Mouse (Mus musculus): Measurements from ENCODE around the gene Tpm4. TPM values are rescaled to one million over a fixed set of nuclear protein-coding genes. Genes with fewer than 3 reads are reported as not detected.

Tpm4 gene
- polyA plus RNA-seq, 1 experiment from 2014 or later = 797 TPM

DNA sequence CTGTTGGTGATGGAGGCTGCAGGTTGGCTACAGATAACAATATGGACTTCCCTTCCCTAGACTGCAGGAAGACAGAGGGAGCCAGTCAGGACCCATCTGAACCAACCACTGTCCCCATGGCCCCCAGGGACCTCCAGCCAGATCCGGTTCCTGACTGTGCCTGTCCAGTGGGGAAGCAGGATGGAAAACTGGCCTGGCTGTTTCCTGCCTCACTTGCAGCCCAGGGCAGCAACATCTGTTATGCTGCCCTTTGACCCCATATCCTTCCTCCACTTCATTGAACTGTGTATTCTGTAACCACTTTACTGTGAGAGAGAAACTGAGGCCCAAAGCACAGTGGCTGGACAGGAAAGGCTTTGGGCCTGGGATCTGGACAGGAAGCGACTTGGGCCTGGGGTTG, 3.5 kb upstream of the Tpm4 start:
- 41% methylated on average over 2 of the region's 2 CpGs for WGBS
- Histone ChIP-seq H3K4me1 (peaks cover 29% of the 10 kb centered on the region), H3K27me3 (replicated peaks; ENCODE audit: low read depth, poor library complexity, severe bottlenecking) (no peaks in the 10 kb centered on the region), H3K27ac (replicated peaks) (peak overlapping the region; percentile 46), H3K9me3 (no peaks in the 10 kb centered on the region), H3K36me3 (replicated peaks) (no peaks in the 10 kb centered on the region), H3K4me3 (no peak overlapping the region)
- DNase-seq (ENCODE audit: low spot score) = peak; percentile 59

GRCm38 (mm10) chr8:72131901-72132300, 2.9 kb upstream of the Tpm4 start:
- 86% methylated on average over 2 of the region's 2 CpGs for WGBS
- Histone ChIP-seq H3K4me1 (peaks cover 32% of the 10 kb centered on the region), H3K36me3 (replicated peaks) (no peaks in the 10 kb centered on the region), H3K27me3 (replicated peaks; ENCODE audit: low read depth, poor library complexity, severe bottlenecking) (no peaks in the 10 kb centered on the region), H3K4me3 (no peak overlapping the region), H3K9me3 (no peaks in the 10 kb centered on the region), H3K27ac (replicated peaks) (peak overlapping the region; percentile 46)
- DNase-seq (ENCODE audit: low spot score) = no peak

- no peak for DNase-seq (ENCODE audit: low spot score)
- Histone ChIP-seq H3K4me1 (peaks cover 37% of the 10 kb centered on the region), H3K27me3 (replicated peaks; ENCODE audit: low read depth, poor library complexity, severe bottlenecking) (no peaks in the 10 kb centered on the region), H3K9me3 (no peaks in the 10 kb centered on the region), H3K36me3 (replicated peaks) (peaks cover under 1% of the 10 kb centered on the region; the same call in 1 of the 2 replicates), H3K4me3 (no peak overlapping the region), H3K27ac (replicated peaks) (no peak overlapping the region)
- WGBS = 90% methylated on average over 1 of the region's 1 CpGs
These were observed 2.4 kb upstream of the Tpm4 start for GRCm38 (mm10) chr8:72132417-72132816.

GRCm38 (mm10) chr8:72132891-72133290, 1.9 kb upstream of the Tpm4 start:
- H3K9me3 ChIP-seq = no peaks in the 10 kb centered on the region
- 81% methylated on average over 1 of the region's 1 CpGs for WGBS
- H3K4me1 ChIP-seq = peaks cover 41% of the 10 kb centered on the region
- no peak overlapping the region; the same call in 1 of the 2 replicates for H3K27ac ChIP-seq (replicated peaks)
- DNase-seq (ENCODE audit: low spot score) = no peak
- H3K4me3 ChIP-seq = no peak overlapping the region
- peaks cover 5% of the 10 kb centered on the region for H3K36me3 ChIP-seq (replicated peaks)
- no peaks in the 10 kb centered on the region for H3K27me3 ChIP-seq (replicated peaks; ENCODE audit: low read depth, poor library complexity, severe bottlenecking)

DNA sequence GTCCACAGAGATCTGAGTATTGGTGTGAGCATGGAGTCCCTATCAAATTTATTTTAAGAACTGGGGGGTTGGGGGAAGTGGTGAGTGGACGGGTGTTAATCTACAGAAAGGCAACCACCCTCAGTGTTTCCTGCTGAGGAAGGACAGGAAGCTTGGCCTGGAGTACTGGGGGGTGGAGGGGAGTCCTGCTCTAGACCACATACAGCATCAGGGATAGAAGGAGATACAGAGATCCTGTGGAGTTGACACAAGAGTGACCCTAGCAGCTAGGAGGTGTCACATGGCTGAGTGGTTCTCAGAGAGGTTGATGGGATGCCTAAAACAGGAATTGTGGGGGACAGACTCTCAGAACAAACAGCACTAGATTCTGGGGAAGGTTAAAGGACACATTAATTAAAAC, 1.3 kb upstream of the Tpm4 start:
- no peak overlapping the region for H3K4me3 ChIP-seq
- H3K9me3 ChIP-seq = no peaks in the 10 kb centered on the region
- H3K4me1 ChIP-seq = peaks cover 48% of the 10 kb centered on the region
- H3K27ac ChIP-seq (replicated peaks) = no peak overlapping the region
- DNase-seq (ENCODE audit: low spot score) = no peak
- no peaks in the 10 kb centered on the region for H3K27me3 ChIP-seq (replicated peaks; ENCODE audit: low read depth, poor library complexity, severe bottlenecking)
- WGBS = 50% methylated on average over 1 of the region's 1 CpGs
- H3K36me3 ChIP-seq (replicated peaks) = peaks cover 11% of the 10 kb centered on the region

DNA sequence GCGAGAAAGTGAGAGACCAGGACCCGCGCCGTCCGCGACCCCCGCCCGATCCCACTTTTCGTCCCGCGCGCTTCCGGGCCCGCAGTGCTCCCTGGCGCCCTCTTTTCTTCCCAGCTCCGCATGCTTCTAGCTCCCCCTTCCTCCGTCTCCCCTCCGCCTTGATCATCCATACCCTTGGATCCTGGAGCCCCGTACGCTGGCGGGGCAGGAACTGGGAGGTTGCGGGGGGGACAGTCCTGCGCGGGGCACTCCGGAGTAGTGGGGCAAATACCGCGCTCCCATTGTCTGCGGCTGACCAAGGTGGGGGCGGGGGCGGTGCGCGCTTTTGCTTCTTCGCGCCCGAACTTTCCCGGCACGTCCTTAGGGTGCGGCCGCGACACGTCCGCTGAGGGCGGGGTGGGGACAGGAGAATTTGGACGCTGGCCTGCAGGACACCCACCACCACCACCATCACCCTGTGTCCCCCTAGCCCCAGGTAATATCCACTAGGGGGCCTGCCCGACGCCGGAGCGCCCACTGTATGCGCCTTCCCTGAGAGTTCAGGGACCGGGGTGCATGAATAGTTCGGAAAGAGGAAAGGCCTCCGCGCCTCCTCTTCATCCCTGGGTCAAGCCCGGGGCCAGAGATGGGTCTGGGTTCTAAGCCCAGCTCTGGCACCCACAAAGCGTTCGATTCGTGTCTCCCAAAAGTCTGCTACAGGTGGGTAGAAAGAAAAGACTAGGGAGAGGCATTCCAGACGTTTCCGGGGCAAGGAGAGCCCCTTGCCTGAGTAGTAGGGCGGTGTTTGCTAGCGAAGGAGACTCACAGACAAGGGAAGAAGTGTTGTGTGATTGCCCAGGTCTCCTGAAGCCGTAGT, 899 bp downstream of the Tpm4 start:
- Histone ChIP-seq H3K4me1 (peaks cover 48% of the 10 kb centered on the region), H3K4me3 (peak overlapping the region; percentile 92), H3K27me3 (replicated peaks; ENCODE audit: low read depth, poor library complexity, severe bottlenecking) (no peaks in the 10 kb centered on the region), H3K9me3 (no peaks in the 10 kb centered on the region), H3K36me3 (replicated peaks) (peaks cover 33% of the 10 kb centered on the region), H3K27ac (replicated peaks) (peak overlapping the region; percentile 100)
- peak; percentile 83 for DNase-seq (ENCODE audit: low spot score)
- WGBS = under 1% methylated on average over 62 of the region's 62 CpGs

DNA sequence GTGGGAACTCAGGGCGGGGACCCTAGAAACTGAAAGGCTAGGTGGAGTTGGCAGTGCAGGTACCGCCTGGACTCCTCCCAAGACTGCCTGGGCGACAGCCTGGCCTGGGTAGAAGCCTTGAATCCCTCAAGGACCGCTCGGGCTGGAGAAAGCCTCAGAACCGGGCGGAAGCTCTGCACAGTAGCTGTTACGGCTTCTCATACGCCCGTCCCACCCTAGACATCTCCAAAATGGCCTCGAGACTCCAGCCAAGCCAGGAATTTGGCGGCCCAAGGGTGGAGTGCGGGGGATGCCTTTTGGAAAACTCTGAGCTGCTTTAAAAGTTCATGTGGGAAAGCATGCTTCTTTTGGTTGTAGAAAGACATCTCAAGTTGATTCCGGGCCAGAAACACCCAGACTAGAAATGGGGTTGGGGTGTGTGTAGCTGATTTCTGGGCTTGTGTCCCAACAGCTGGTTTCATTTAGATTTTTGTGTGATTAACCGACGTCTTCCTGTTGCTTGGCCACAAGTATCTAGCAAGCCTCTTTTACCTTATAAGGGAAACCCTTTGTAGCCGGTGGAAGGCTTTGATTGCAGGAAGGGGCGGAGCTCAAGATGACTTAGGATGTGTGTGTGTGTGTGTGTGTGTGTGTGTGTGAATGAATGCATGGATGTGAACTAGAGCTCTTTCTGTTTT, 1.7 kb downstream of the Tpm4 start:
- H3K4me3 ChIP-seq = peak overlapping the region; percentile 92
- WGBS = 1% methylated on average over 18 of the region's 18 CpGs
- peak overlapping the region; percentile 100 for H3K27ac ChIP-seq (replicated peaks)
- no peaks in the 10 kb centered on the region for H3K9me3 ChIP-seq
- peaks cover 41% of the 10 kb centered on the region for H3K36me3 ChIP-seq (replicated peaks)
- DNase-seq (ENCODE audit: low spot score) = peak; percentile 80
- no peaks in the 10 kb centered on the region for H3K27me3 ChIP-seq (replicated peaks; ENCODE audit: low read depth, poor library complexity, severe bottlenecking)
- H3K4me1 ChIP-seq = peaks cover 41% of the 10 kb centered on the region

DNA sequence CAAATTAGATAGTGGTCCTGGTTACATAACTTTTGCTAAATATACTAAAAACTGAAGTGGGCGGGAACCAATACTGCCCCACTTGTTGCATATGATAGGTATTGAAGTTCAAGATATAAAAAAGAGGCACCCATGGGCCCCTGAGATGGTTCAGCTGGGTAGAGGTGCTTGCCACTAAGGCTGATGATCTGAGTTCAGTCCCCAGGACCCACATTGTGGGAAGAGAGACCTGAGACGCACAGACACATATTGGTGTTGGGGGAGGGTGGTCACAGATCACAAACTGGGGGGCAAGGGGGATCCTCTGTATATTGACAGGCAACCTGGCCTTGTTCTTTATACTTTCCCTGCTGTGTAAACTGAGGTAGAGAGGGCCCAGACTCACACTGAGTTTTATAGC, 2.7 kb downstream of the Tpm4 start:
- Histone ChIP-seq H3K4me1 (peaks cover 35% of the 10 kb centered on the region), H3K36me3 (replicated peaks) (peaks cover 51% of the 10 kb centered on the region), H3K27me3 (replicated peaks; ENCODE audit: low read depth, poor library complexity, severe bottlenecking) (no peaks in the 10 kb centered on the region), H3K4me3 (peak overlapping the region; percentile 92), H3K27ac (replicated peaks) (peak overlapping the region; percentile 100), H3K9me3 (no peaks in the 10 kb centered on the region)
- no peak for DNase-seq (ENCODE audit: low spot score)
- 88% methylated on average over 2 of the region's 2 CpGs for WGBS

GRCm38 (mm10) chr8:72138456-72138855, 3.7 kb downstream of the Tpm4 start:
- H3K4me1 ChIP-seq = peaks cover 28% of the 10 kb centered on the region
- no peaks in the 10 kb centered on the region for H3K27me3 ChIP-seq (replicated peaks; ENCODE audit: low read depth, poor library complexity, severe bottlenecking)
- DNase-seq (ENCODE audit: low spot score) = no peak
- H3K27ac ChIP-seq (replicated peaks) = no peak overlapping the region
- peaks cover 61% of the 10 kb centered on the region for H3K36me3 ChIP-seq (replicated peaks)
- no peaks in the 10 kb centered on the region for H3K9me3 ChIP-seq
- no peak overlapping the region for H3K4me3 ChIP-seq
- WGBS = 96% methylated on average over 5 of the region's 5 CpGs

DNA sequence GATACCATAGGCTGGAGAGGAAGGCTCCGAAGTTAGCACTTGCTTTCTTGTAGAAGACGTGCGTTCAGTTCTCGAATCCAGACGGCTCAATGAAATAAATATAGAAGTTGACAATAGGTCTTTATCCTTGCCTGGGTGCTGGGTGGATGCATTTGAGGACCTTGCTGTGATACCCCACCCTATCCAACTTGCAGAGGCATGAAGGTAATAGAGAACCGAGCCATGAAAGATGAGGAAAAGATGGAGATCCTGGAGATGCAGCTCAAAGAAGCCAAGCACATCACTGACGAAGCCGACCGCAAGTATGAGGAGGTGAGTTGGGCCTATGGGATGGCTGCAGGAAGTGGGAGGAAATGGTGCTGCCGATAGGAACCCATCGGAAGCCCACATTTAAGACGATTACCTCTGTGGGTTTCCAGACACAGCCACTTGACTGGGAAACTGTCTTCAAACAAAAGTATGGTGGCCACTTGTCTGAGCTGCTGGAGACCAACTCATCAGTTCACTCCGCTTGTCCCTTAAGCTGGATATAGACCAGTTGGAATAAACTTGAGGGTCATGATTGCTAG, 8.6 kb downstream of the Tpm4 start:
- no peaks in the 10 kb centered on the region for H3K9me3 ChIP-seq
- peaks cover 100% of the 10 kb centered on the region for H3K36me3 ChIP-seq (replicated peaks)
- H3K4me1 ChIP-seq = peaks cover 2% of the 10 kb centered on the region; the same call in 1 of the 2 replicates
- DNase-seq (ENCODE audit: low spot score) = no peak
- 91% methylated on average over 13 of the region's 13 CpGs for WGBS
- no peaks in the 10 kb centered on the region for H3K27me3 ChIP-seq (replicated peaks; ENCODE audit: low read depth, poor library complexity, severe bottlenecking)
- H3K27ac ChIP-seq (replicated peaks) = no peak overlapping the region
- no peak overlapping the region for H3K4me3 ChIP-seq

DNA sequence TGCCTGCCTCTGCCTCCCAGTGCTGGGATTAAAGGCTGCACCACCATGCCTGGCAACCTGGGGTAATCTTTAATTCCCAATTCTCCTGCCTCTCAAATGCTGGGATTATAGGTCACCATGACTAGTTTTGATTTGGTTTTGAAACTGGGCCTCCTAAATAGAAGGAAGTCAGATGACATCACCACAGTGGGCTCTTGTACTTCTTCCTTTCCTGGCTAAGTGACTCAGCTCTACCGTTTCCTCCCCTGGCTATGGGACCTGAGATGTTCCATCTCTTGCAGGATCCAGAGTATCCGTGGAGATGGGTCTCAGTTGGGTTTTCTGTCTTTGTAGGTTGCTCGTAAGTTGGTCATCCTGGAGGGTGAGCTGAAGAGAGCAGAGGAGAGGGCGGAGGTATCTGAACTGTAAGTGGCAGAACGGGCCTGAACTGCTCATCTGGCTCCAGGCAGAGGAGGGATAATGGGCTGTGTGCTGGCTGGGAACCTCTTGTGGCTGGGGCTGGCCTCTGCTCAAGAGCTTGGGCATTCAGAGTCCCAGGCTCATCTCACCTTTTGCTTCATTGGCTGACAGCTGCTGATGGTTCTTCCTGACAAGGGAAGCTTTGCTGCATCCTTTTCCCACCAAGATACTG, 9.7 kb downstream of the Tpm4 start:
- Histone ChIP-seq H3K9me3 (no peaks in the 10 kb centered on the region), H3K27me3 (replicated peaks; ENCODE audit: low read depth, poor library complexity, severe bottlenecking) (no peaks in the 10 kb centered on the region), H3K36me3 (replicated peaks) (peaks cover 97% of the 10 kb centered on the region), H3K27ac (replicated peaks) (no peak overlapping the region), H3K4me3 (no peak overlapping the region), H3K4me1 (no peaks in the 10 kb centered on the region)
- WGBS = 92% methylated on average over 5 of the region's 5 CpGs
- DNase-seq (ENCODE audit: low spot score) = no peak

GRCm38 (mm10) chr8:72145511-72145910, 10.7 kb downstream of the Tpm4 start:
- Histone ChIP-seq H3K27me3 (replicated peaks; ENCODE audit: low read depth, poor library complexity, severe bottlenecking) (no peaks in the 10 kb centered on the region), H3K36me3 (replicated peaks) (peaks cover 97% of the 10 kb centered on the region), H3K9me3 (no peaks in the 10 kb centered on the region), H3K4me3 (no peak overlapping the region), H3K4me1 (no peaks in the 10 kb centered on the region), H3K27ac (replicated peaks) (no peak overlapping the region)
- no peak for DNase-seq (ENCODE audit: low spot score)
- 92% methylated on average over 3 of the region's 3 CpGs for WGBS
